Mouse (Mus musculus) lung, embryonic 16.5 days (tissue): ENCODE data around the gene Serinc5. TPM values are rescaled to one million over a fixed set of nuclear protein-coding genes. Genes with fewer than 3 reads are reported as not detected.

ENCODE experiments used
- ATAC-seq: fragments of 200-750 bp; cut with Nextera tagmentation; 2 replicates; pipeline ENCODE4 v1.8.0; 2017; ENCODE audit warnings: low read depth, mild to moderate bottlenecking, moderate library complexity
- H3K27ac ChIP-seq: fragments of 300-500 bp; sonication (generic); 2 replicates; pipeline ENCODE4 v1.5.1; 2014; ENCODE audit warnings: mild to moderate bottlenecking, control low read depth, low read length
- H3K27me3 ChIP-seq: fragments of 300-500 bp; sonication (generic); 2 replicates; pipeline ENCODE4 v1.6.1; 2014; ENCODE audit warnings: low read depth, low read length, mixed read lengths; ENCODE audit not compliant: control insufficient read depth, insufficient read depth
- H3K36me3 ChIP-seq: fragments of 300-500 bp; sonication (generic); 2 replicates; pipeline ENCODE4 v1.6.1; 2014; ENCODE audit warnings: low read length; ENCODE audit not compliant: control insufficient read depth, insufficient read depth
- H3K4me1 ChIP-seq: fragments of 300-500 bp; sonication (generic); replicated peaks from 2 replicates; pipeline ENCODE4 v1.6.1; 2014; ENCODE audit warnings: low read length, mixed read lengths; ENCODE audit not compliant: control insufficient read depth, insufficient read depth
- H3K4me2 ChIP-seq: fragments of 300-500 bp; sonication (generic); 2 replicates; pipeline ENCODE4 v1.6.1; 2014; ENCODE audit warnings: low read depth, low read length, control low read depth
- H3K4me3 ChIP-seq: fragments of 300-500 bp; sonication (generic); 2 replicates; pipeline ENCODE4 v1.5.1; 2014; ENCODE audit warnings: mild to moderate bottlenecking, low read length, control low read depth
- H3K9ac ChIP-seq: fragments of 300-500 bp; sonication (generic); 2 replicates; pipeline ENCODE4 v1.6.1; 2014; ENCODE audit warnings: low read length, control low read depth
- H3K9me3 ChIP-seq: fragments of 300-500 bp; sonication (generic); 2 replicates; pipeline ENCODE4 v1.6.1; 2016; ENCODE audit warnings: low read length; ENCODE audit not compliant: control insufficient read depth
- WGBS: fragments of 180-500 bp; shearing (Covaris S2); extraction: QIAGEN DNeasy Blood & Tissue Kit; methylation state at CpG from one replicate; pipeline ENCODE4 v1.1.7; 2014; 5-methylcytosine and 5-hydroxymethylcytosine counted together
- polyA plus RNA-seq: library from polyadenylated mRNA; unstranded; fragments of >200 nt; fragmentation: Nextera tagmentation; extraction: Ambion mirVana; gene quantifications from 2 replicates; pipeline ENCODE4 v1.2.1, GENCODE M21; 2015

The Serinc5 gene
- polyA plus RNA-seq, 1 experiment from 2014 or later = 33.2 TPM

DNA sequence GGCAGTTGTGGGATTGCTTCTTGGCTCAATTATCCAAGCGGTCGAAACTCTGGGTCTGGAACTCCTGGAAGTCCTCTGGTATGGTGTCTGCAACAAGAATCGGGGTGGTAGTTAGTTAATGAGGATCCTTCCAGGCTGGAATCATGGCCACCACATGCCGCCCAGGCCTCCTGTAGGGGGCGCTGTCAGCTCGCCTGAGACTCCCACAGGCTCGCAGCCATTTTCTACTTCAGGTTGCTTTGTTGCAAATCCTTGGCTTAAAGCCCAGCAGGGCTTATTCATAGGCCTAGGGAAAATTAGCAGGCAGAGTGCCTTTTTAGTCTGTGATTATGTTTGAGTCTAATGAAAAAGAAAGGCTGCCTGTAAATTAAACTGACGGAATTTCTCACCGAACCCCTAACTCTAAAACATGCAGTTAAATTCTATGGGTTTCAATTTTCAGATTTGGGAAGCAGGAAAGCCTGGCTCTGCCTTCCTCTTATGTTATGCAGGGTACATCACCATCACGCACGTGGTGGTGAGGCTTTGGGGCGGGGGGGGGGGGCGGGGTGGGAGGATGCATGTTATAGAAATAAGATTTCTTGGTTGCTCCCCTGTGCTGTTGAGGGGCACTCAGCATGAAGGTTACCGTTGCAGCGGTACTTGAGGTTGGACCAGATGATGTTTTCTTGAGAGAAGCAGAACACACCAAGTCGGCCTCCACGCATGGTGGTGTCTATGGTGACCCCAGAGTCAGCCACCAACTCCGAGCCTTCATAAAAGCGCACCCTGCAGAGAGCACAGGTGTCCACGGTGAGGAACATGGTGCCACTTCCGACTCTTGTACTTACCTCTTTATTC, 141.1 kb downstream of the Serinc5 start:
- no peak overlapping the region for H3K9ac ChIP-seq
- peak; percentile 71 for ATAC-seq
- no peaks in the 10 kb centered on the region for H3K9me3 ChIP-seq
- 66% methylated on average over 21 of the region's 21 CpGs for WGBS
- no peak overlapping the region for H3K4me3 ChIP-seq
- H3K4me1 ChIP-seq = 0 out of 2 replicates have a peak, but pooled peaks cover 2% of the 10 kb centered on the region
- H3K36me3 ChIP-seq = no peaks in the 10 kb centered on the region
- H3K4me2 ChIP-seq = no peak overlapping the region
- no peak overlapping the region for H3K27ac ChIP-seq
- no peaks in the 10 kb centered on the region for H3K27me3 ChIP-seq

DNA sequence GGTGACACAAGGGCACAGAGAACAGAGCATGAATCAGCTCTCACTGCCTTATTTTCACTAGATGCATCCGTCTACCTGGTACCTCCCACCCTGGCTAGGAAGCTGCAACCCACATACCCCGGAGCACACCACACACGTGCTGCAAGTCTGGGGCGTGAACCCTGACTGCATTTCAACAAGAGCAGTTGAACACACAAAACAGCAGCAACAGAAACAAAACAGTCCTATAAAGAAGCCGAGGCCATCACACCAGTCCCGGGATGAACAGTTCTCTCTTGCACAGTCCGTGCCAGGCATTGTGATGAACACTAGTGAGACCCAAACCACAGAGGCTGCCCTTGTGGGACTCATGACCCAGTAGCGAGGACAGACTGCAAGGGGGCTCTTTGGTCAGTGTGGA, 142.8 kb downstream of the Serinc5 start:
- Histone ChIP-seq H3K36me3 (no peaks in the 10 kb centered on the region), H3K4me1 (0 out of 2 replicates have a peak, but pooled peaks cover 2% of the 10 kb centered on the region), H3K27me3 (no peaks in the 10 kb centered on the region), H3K4me3 (no peak overlapping the region), H3K27ac (no peak overlapping the region), H3K9me3 (no peaks in the 10 kb centered on the region), H3K9ac (no peak overlapping the region), H3K4me2 (no peak overlapping the region)
- no peak for ATAC-seq
- 89% methylated on average over 8 of the region's 8 CpGs for WGBS

DNA sequence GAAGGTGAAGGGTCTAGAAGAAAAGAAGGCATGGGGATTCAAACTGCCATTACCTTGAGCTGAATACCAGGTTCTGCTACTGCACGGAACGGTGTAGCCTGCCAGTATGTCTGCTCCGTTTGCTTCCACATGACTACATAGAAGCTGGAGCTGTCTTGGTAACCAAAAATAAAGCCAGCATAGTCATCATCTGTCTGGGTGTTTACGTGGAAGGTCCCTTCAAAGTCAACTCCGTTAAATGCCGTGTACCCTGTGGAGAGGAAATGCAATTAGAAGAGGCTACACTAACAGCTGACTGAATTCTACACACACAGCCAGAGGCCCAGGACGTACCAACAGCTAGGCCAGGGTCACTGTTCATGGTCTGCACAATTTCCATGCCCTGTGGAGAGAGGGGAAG, 144.1 kb downstream of the Serinc5 start:
- H3K9ac ChIP-seq = no peak overlapping the region
- H3K27ac ChIP-seq = no peak overlapping the region
- 72% methylated on average over 7 of the region's 7 CpGs for WGBS
- 0 out of 2 replicates have a peak, but pooled peaks cover 2% of the 10 kb centered on the region for H3K4me1 ChIP-seq
- H3K4me3 ChIP-seq = no peak overlapping the region
- ATAC-seq = no peak
- no peak overlapping the region for H3K4me2 ChIP-seq
- no peaks in the 10 kb centered on the region for H3K27me3 ChIP-seq
- H3K36me3 ChIP-seq = no peaks in the 10 kb centered on the region
- H3K9me3 ChIP-seq = no peaks in the 10 kb centered on the region

DNA sequence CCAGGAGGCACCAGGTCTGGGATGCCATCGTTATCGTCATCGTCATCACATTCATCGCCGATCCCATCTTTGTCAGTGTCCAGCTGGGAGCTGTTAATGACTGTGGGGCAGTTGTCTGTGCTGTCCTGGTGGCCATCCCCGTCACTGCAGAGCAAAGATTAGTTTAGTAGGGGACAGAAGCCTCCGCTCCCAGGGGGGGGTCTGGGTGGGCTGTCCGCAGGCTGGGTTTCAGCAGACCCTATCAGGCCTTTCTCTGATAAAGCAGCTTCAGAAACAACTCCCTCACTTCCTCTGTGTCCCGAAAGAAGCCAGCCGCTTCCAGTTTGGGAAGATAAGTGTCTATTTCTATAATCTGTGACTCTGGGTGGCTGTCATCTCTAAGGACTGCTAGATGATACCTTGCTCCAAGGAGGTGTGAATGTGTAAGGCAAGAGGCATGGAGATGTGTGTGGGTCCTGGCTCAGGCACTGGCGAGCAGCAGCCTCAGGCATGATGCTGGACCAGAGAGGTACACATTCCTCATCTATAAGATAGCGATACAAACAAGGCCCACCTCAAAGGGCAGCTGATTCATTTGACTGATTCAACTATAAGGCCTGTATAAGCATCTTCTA, 147.2 kb downstream of the Serinc5 start:
- no peak overlapping the region for H3K9ac ChIP-seq
- ATAC-seq = no peak; the same call in 1 of the 2 replicates

DNA sequence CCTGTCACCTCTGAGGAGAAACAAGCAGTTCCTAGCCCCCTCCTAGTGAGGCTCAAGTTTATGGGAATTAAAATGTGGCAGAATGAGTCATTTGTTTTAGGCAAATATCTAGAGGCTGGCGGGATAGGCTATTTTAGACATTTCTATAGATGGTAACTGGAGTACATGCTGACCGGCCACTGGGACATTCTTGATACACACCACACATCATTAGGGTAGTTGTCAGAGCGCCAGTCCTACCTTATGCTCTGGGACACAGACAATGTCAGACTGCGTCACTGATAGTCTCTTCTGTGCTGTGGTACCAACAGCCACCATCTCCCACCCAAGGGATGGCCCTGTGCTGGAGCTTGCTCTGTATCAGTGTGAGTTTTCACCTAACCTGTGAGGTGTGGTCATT, 148.2 kb downstream of the Serinc5 start:
- no peaks in the 10 kb centered on the region for H3K4me1 ChIP-seq
- H3K27me3 ChIP-seq = no peaks in the 10 kb centered on the region
- no peaks in the 10 kb centered on the region for H3K9me3 ChIP-seq
- H3K36me3 ChIP-seq = no peaks in the 10 kb centered on the region
- ATAC-seq = no peak
- WGBS = 77% methylated on average over 4 of the region's 4 CpGs
- no peak overlapping the region for H3K9ac ChIP-seq
- H3K27ac ChIP-seq = no peak overlapping the region
- no peak overlapping the region for H3K4me2 ChIP-seq
- no peak overlapping the region for H3K4me3 ChIP-seq

More for the DNA sequence above, 147.2 kb downstream of the Serinc5 start:
- H3K4me3 ChIP-seq = no peak overlapping the region
- no peaks in the 10 kb centered on the region for H3K27me3 ChIP-seq
- H3K9me3 ChIP-seq = no peaks in the 10 kb centered on the region
- no peaks in the 10 kb centered on the region for H3K4me1 ChIP-seq
- H3K4me2 ChIP-seq = no peak overlapping the region
- H3K36me3 ChIP-seq = no peaks in the 10 kb centered on the region
- no peak overlapping the region for H3K27ac ChIP-seq
- 52% methylated on average over 12 of the region's 12 CpGs for WGBS

DNA sequence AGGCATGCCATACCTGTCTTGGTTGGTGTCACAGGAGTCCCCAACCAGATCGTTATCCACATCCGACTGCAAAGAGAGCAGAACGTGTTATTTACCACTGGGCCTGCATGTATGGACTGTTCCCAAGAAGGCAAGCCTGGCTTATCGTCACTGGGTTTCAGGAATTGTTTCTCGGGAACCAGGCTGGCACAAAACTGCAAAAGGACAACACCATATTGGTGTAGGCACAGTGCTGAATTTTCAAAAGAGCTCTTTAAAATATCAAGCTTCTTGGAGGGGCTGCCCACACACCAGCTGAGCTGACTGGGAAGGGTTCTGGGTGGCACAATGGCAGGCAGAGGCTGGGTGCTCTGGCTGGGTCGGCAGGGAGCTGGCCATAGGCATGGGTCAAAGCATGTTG, 149.6 kb downstream of the Serinc5 start:
- H3K4me2 ChIP-seq = no peak overlapping the region
- H3K27me3 ChIP-seq = no peaks in the 10 kb centered on the region
- no peaks in the 10 kb centered on the region for H3K9me3 ChIP-seq
- no peak overlapping the region for H3K27ac ChIP-seq
- no peaks in the 10 kb centered on the region for H3K36me3 ChIP-seq
- no peaks in the 10 kb centered on the region for H3K4me1 ChIP-seq
- no peak overlapping the region for H3K9ac ChIP-seq
- no peak for ATAC-seq
- no peak overlapping the region for H3K4me3 ChIP-seq
- 83% methylated on average over 6 of the region's 6 CpGs for WGBS

Other genes starting within 250 kb of the Serinc5 start
- 0.98 and 1.0 TPM in 2 replicates for gene Ankrd34b, start 185.2 kb upstream of the Serinc5 start, polyA plus RNA-seq
- gene Fam151b, start 127.1 kb upstream of the Serinc5 start, polyA plus RNA-seq = not detected in 2 replicates
- 10.5 and 11.5 TPM in 2 replicates for gene Zfyve16, start 80.2 kb upstream of the Serinc5 start, polyA plus RNA-seq
- gene Spz1, start 34.9 kb upstream of the Serinc5 start, polyA plus RNA-seq = not detected in 2 replicates
- gene Thbs4, start 183.7 kb downstream of the Serinc5 start, polyA plus RNA-seq = 3.0 and 4.4 TPM in 2 replicates
- 2.5 and 3.0 TPM in 2 replicates for gene Mtx3, start 233.7 kb downstream of the Serinc5 start, polyA plus RNA-seq